Mouse (Mus musculus): ENCODE results near the gene Chd8. TPM values are rescaled to one million over a fixed set of nuclear protein-coding genes. Genes with fewer than 3 reads are reported as not detected.
"Not testable (repeated sequence)": the region's sequence is repeated elsewhere in the genome, so short reads cannot be mapped to it uniquely, and the experiment has no call there.

Chd8 gene
- 27.5 and 34.9 TPM in 2 replicates for polyA plus RNA-seq (2015; fragmentation: Nextera tagmentation; extraction: Ambion mirVana)

DNA sequence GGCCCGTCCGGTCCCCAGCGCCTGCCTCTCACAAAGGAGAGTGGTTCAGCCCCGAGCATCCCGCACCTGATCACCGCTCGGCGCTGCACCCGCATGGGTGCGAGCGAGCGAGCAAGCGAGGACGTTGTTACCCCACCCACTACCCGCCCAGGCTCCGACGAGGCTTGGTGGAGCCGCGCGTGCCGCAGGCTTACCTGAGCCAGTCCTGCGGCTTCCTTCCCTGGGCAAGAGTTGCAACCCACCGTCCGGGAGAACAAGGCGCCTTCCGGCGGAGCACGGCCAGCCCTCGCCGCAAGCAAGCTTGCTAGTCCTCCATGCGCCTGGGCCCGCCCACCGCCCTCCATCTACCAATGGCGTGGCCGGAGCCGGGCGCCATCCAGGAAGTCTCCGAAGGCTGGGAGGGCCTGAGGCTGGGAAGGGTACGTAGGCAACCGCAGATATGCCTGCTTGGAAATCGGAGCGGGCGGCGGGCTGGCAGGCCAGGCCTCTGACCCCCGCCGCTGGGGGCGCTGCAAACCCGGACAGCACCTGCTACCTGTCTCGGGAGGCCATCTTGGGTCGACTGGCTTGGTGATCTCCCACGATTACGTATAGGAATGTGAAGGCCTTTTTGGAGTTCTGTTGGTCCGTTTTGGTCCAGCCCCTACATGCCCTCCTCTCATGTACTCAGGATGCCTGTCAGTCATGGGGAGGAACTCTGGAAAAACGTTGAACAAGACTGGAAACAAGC lies at the start of gene Chd8:
TSS of gene Chd8 (minus strand) at position 297 of the 730 bp plus-strand sequence.
- Histone ChIP-seq H3K27me3 (ENCODE audit: insufficient read depth, low read length) (no peaks in the 10 kb centered on the region), H3K36me3 (ENCODE audit: insufficient read depth, low read length) (0 out of 2 replicates have a peak, but pooled peaks cover 3% of the 10 kb centered on the region), H3K4me1 (ENCODE audit: insufficient read depth, low read length) (peaks cover 17% of the 10 kb centered on the region), H3K4me2 (replicated peaks; ENCODE audit: low read depth, low read length) (peak within 1 kb of the TSS; percentile 66), H3K9me3 (ENCODE audit: low read length) (no peaks in the 10 kb centered on the region), H3K4me3 (ENCODE audit: low read length) (peak within 1 kb of the TSS; percentile 81), H3K9ac (replicated peaks; ENCODE audit: low read length) (peak within 1 kb of the TSS; percentile 90), H3K27ac (ENCODE audit: low read length) (peak within 1 kb of the TSS; percentile 94)
- under 1% methylated on average over 54 of the region's 54 CpGs for WGBS
- peak; percentile 100 for ATAC-seq (ENCODE audit: low FRiP score, low TSS enrichment)

DNA sequence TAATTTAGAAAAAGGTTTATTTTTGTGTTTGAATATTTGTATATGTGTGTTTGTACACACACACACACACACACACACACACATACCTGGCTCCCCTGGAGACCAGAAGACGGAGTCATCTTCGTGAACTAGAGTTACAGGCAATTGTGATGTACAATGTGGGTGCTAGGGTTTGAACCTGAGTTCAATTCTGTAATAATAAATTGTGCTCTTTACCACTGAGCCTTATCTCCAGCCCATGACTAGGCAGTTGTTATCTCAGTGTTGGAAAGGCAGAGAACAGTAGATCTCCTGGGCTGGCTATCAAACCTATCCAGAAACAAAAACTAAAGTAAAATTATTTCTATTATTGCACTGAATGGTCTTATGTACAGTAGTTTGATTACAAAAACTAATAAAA lies 48.5 kb upstream of the Chd8 start:
- H3K27ac ChIP-seq (ENCODE audit: low read length): no peak overlapping the region
- peaks cover 8% of the 10 kb centered on the region for H3K36me3 ChIP-seq (ENCODE audit: insufficient read depth, low read length)
- H3K27me3 ChIP-seq (ENCODE audit: insufficient read depth, low read length): no peaks in the 10 kb centered on the region
- ATAC-seq (ENCODE audit: low FRiP score, low TSS enrichment): no peak
- WGBS: 91% methylated on average over 2 of the region's 2 CpGs
- H3K9ac ChIP-seq (replicated peaks; ENCODE audit: low read length): no peak overlapping the region
- H3K9me3 ChIP-seq (ENCODE audit: low read length): peaks cover 6% of the 10 kb centered on the region; the same call in 1 of the 2 replicates
- H3K4me1 ChIP-seq (ENCODE audit: insufficient read depth, low read length): peaks cover 8% of the 10 kb centered on the region; the same call in 1 of the 2 replicates
- no peak overlapping the region for H3K4me2 ChIP-seq (replicated peaks; ENCODE audit: low read depth, low read length)
- H3K4me3 ChIP-seq (ENCODE audit: low read length): no peak overlapping the region

DNA sequence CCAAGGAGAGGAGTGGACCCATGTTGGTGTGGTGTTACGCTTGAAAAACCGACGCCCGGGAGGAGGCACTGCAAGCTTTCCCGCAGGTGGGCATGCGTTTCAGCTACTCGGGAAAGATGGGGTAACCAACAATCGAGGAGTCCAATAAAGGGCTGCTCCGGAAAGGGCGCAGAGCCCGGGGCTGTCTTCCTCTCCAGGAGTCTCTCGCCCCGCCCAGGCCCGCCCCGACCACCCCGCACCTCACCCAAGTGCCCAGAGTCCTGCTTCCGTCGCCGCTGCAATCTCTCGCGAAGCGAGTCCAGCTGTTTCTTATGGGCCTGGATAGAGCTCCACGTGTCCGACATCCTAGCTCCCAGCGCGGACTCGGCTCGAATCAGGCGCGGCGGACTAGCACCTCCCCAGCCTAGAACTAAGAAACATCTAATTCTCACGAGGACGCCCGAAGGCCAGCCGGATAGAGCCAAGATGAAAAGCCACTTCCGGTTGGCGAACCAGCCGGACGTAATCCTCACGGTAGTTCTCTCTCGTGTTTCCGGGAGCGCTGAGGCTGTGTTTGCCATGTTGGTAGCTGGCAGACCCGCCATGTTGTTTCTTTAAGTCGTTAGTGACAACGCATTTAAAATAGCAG lies 47.2 kb upstream of the Chd8 start, which contains the start of gene Mettl3:
TSS of gene Mettl3 (minus strand) at position 485 of the 628 bp plus-strand sequence.
- peak; percentile 96 for ATAC-seq (ENCODE audit: low FRiP score, low TSS enrichment)
- peaks cover 8% of the 10 kb centered on the region; the same call in 1 of the 2 replicates for H3K4me1 ChIP-seq (ENCODE audit: insufficient read depth, low read length)
- peak within 1 kb of the TSS; percentile 84 for H3K4me3 ChIP-seq (ENCODE audit: low read length)
- under 1% methylated on average over 46 of the region's 46 CpGs for WGBS
- no peaks in the 10 kb centered on the region for H3K9me3 ChIP-seq (ENCODE audit: low read length)
- peak within 1 kb of the TSS; percentile 97 for H3K27ac ChIP-seq (ENCODE audit: low read length)
- H3K27me3 ChIP-seq (ENCODE audit: insufficient read depth, low read length): no peaks in the 10 kb centered on the region
- H3K9ac ChIP-seq (replicated peaks; ENCODE audit: low read length): peak within 1 kb of the TSS; percentile 82
- H3K4me2 ChIP-seq (replicated peaks; ENCODE audit: low read depth, low read length): peak within 1 kb of the TSS; percentile 59
- H3K36me3 ChIP-seq (ENCODE audit: insufficient read depth, low read length): peaks cover 8% of the 10 kb centered on the region

DNA sequence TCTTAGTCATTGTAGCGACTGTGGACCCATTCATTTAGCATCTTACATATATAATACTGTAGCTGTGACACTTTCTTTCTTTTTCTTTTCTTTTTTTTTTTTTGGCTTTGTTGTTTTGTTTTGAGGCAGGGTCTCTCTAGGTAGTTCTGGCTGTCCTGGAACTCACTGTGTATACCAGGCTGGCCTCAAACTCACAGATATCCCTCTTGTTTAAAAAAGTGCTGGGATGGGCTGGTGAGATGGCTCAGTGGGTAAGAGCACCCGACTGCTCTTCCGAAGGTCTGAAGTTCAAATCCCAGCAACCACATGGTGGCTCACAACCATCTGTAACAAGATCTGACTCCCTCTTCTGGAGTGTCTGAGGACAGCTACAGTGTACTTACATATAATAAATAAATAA lies 45.9 kb upstream of the Chd8 start:
- not testable (repeated sequence) for H3K9ac ChIP-seq (replicated peaks; ENCODE audit: low read length); H3K9me3 ChIP-seq (ENCODE audit: low read length); ATAC-seq (ENCODE audit: low FRiP score, low TSS enrichment); H3K27me3 ChIP-seq (ENCODE audit: insufficient read depth, low read length); H3K27ac ChIP-seq (ENCODE audit: low read length); H3K4me1 ChIP-seq (ENCODE audit: insufficient read depth, low read length); H3K4me3 ChIP-seq (ENCODE audit: low read length)
- Histone ChIP-seq H3K36me3 (ENCODE audit: insufficient read depth, low read length) (peaks cover 18% of the 10 kb centered on the region), H3K4me2 (replicated peaks; ENCODE audit: low read depth, low read length) (peak overlapping the region; percentile 59; the same call in 1 of the 2 replicates)
- 94% methylated on average over 3 of the region's 3 CpGs for WGBS

DNA sequence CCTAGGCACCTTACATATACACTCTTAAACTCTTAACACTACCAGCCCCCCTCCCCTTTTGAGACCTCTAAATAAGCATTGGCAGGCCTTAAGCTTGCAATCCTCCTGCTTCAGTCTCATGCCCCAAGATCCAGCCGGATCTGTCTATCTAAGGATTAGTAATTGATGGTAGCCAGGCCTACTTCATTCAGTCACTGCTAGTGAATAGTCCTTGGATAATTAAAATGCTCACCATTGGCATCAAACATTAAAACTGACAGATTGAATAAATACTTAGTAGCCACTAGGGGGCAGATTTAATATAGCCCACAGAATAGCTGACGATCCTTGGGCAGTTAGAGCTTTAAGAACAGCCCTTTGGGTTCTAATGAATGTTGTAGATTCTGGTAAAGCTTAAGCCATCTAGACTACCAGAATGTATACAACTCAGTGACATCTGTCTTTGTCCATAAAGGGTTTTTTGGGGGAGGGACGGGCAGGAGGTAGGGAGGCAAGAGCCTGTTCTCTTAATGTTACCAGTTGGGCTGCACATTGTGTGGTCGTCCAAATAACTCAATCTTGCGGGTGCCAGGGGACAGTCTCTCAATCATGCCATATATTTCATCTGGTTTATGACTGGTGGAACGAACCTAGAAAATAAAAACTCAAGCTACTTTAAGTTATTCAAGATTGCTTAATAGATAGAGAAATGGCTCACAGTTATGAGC lies 38.1 kb upstream of the Chd8 start:
- no peak overlapping the region for H3K9ac ChIP-seq (replicated peaks; ENCODE audit: low read length)
- WGBS: 67% methylated on average over 6 of the region's 6 CpGs
- no peak overlapping the region for H3K27ac ChIP-seq (ENCODE audit: low read length)
- no peak overlapping the region for H3K4me3 ChIP-seq (ENCODE audit: low read length)
- no peaks in the 10 kb centered on the region for H3K9me3 ChIP-seq (ENCODE audit: low read length)
- no peaks in the 10 kb centered on the region for H3K4me1 ChIP-seq (ENCODE audit: insufficient read depth, low read length)
- ATAC-seq (ENCODE audit: low FRiP score, low TSS enrichment): peak; percentile 44; the same call in 1 of the 2 replicates
- no peaks in the 10 kb centered on the region for H3K27me3 ChIP-seq (ENCODE audit: insufficient read depth, low read length)
- peaks cover 64% of the 10 kb centered on the region for H3K36me3 ChIP-seq (ENCODE audit: insufficient read depth, low read length)
- H3K4me2 ChIP-seq (replicated peaks; ENCODE audit: low read depth, low read length): no peak overlapping the region

DNA sequence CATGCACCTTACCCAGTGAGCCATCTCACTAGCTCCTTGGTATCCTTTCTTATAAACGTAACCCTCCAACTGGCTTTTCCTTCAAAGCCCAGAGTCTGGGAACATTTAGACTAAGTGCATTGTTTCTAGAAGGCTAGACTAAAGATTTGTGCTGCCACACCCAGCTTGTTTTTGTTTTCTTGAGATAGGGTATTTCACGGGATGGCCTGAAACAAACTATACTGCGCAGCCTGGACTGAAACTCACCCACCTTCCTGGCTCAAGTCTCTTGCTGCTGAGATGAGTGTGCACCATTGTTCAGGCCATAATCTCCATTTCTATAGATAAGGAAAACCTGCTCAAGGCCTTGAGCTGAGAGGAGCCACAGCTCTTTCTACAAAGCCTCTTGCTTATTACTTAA lies 26.6 kb upstream of the Chd8 start:
- Histone ChIP-seq H3K4me2 (replicated peaks; ENCODE audit: low read depth, low read length) (no peak overlapping the region), H3K9ac (replicated peaks; ENCODE audit: low read length) (no peak overlapping the region), H3K4me3 (ENCODE audit: low read length) (no peak overlapping the region), H3K27ac (ENCODE audit: low read length) (no peak overlapping the region), H3K27me3 (ENCODE audit: insufficient read depth, low read length) (no peaks in the 10 kb centered on the region), H3K9me3 (ENCODE audit: low read length) (no peaks in the 10 kb centered on the region), H3K36me3 (ENCODE audit: insufficient read depth, low read length) (peaks cover 33% of the 10 kb centered on the region), H3K4me1 (ENCODE audit: insufficient read depth, low read length) (peaks cover 7% of the 10 kb centered on the region)
- no peak for ATAC-seq (ENCODE audit: low FRiP score, low TSS enrichment)
- WGBS: 95% methylated on average over 3 of the region's 3 CpGs

GRCm38 (mm10) chr14:52283629-52284028 lies 26.0 kb upstream of the Chd8 start:
- 90% methylated on average over 5 of the region's 5 CpGs for WGBS

GRCm38 (mm10) chr14:52279747-52280120 lies 22.2 kb upstream of the Chd8 start:
- H3K4me1 ChIP-seq (ENCODE audit: insufficient read depth, low read length): peaks cover 13% of the 10 kb centered on the region
- peak overlapping the region; percentile 90 for H3K9ac ChIP-seq (replicated peaks; ENCODE audit: low read length)
- H3K27me3 ChIP-seq (ENCODE audit: insufficient read depth, low read length): no peaks in the 10 kb centered on the region
- H3K27ac ChIP-seq (ENCODE audit: low read length): peak overlapping the region; percentile 90
- H3K4me2 ChIP-seq (replicated peaks; ENCODE audit: low read depth, low read length): peak overlapping the region; percentile 65
- 1% methylated on average over 21 of the region's 21 CpGs for WGBS
- peak overlapping the region; percentile 95 for H3K4me3 ChIP-seq (ENCODE audit: low read length)
- ATAC-seq (ENCODE audit: low FRiP score, low TSS enrichment): peak; percentile 58
- no peaks in the 10 kb centered on the region for H3K9me3 ChIP-seq (ENCODE audit: low read length)
- H3K36me3 ChIP-seq (ENCODE audit: insufficient read depth, low read length): 0 out of 2 replicates have a peak, but pooled peaks cover 5% of the 10 kb centered on the region

More at GRCm38 (mm10) chr14:52283629-52284028, 26.0 kb upstream of the Chd8 start:
- H3K36me3 ChIP-seq (ENCODE audit: insufficient read depth, low read length): peaks cover 31% of the 10 kb centered on the region
- H3K4me1 ChIP-seq (ENCODE audit: insufficient read depth, low read length): peaks cover 7% of the 10 kb centered on the region
- H3K9me3 ChIP-seq (ENCODE audit: low read length): no peaks in the 10 kb centered on the region
- no peak overlapping the region for H3K4me2 ChIP-seq (replicated peaks; ENCODE audit: low read depth, low read length)
- H3K4me3 ChIP-seq (ENCODE audit: low read length): no peak overlapping the region
- no peak for ATAC-seq (ENCODE audit: low FRiP score, low TSS enrichment)
- no peaks in the 10 kb centered on the region for H3K27me3 ChIP-seq (ENCODE audit: insufficient read depth, low read length)
- no peak overlapping the region for H3K9ac ChIP-seq (replicated peaks; ENCODE audit: low read length)
- no peak overlapping the region for H3K27ac ChIP-seq (ENCODE audit: low read length)

- H3K9me3 ChIP-seq (ENCODE audit: low read length): no peaks in the 10 kb centered on the region
- H3K36me3 ChIP-seq (ENCODE audit: insufficient read depth, low read length): 0 out of 2 replicates have a peak, but pooled peaks cover 5% of the 10 kb centered on the region
- peak; percentile 100 for ATAC-seq (ENCODE audit: low FRiP score, low TSS enrichment)
- H3K4me3 ChIP-seq (ENCODE audit: low read length): peak within 1 kb of the TSS; percentile 95
- peak within 1 kb of the TSS; percentile 65 for H3K4me2 ChIP-seq (replicated peaks; ENCODE audit: low read depth, low read length)
- no peaks in the 10 kb centered on the region for H3K27me3 ChIP-seq (ENCODE audit: insufficient read depth, low read length)
- peaks cover 13% of the 10 kb centered on the region for H3K4me1 ChIP-seq (ENCODE audit: insufficient read depth, low read length)
- H3K27ac ChIP-seq (ENCODE audit: low read length): peak within 1 kb of the TSS; percentile 90
- H3K9ac ChIP-seq (replicated peaks; ENCODE audit: low read length): peak within 1 kb of the TSS; percentile 90
- under 1% methylated on average over 65 of the region's 66 CpGs for WGBS
These were observed 21.6 kb upstream of the Chd8 start, which contains the start of the genes Tox4 and Rab2b for GRCm38 (mm10) chr14:52278932-52279746. Gene Tox4, plus strand, starts transcription at chr14:52279146. Gene Rab2b, minus strand, starts transcription at chr14:52279545.
